Mouse (Mus musculus) limb, embryonic 13.5 days (tissue): ENCODE measurements around the gene Apold1. TPM values are rescaled to one million over a fixed set of nuclear protein-coding genes. Genes with fewer than 3 reads are reported as not detected.

ENCODE experiments used
- ATAC-seq: fragments of 200-750 bp; cut with Nextera tagmentation; 2 replicates; pipeline ENCODE4 v1.8.0; 2017; ENCODE audit warnings: low read depth, moderate number of reproducible peaks, moderate TSS enrichment; ENCODE audit not compliant: low FRiP score
- H3K27ac ChIP-seq: fragments of 300-500 bp; sonication (generic); 2 replicates; pipeline ENCODE4 v1.5.1; 2015; ENCODE audit warnings: inconsistent platforms, mild to moderate bottlenecking, moderate library complexity
- H3K27me3 ChIP-seq: fragments of 300-500 bp; sonication (generic); 2 replicates; pipeline ENCODE4 v1.6.1; 2015; ENCODE audit warnings: mild to moderate bottlenecking, inconsistent platforms
- H3K36me3 ChIP-seq: fragments of 300-500 bp; sonication (generic); 2 replicates; pipeline ENCODE4 v1.6.1; 2015; ENCODE audit warnings: inconsistent platforms, mild to moderate bottlenecking, moderate library complexity
- H3K4me1 ChIP-seq: fragments of 300-500 bp; sonication (generic); 2 replicates; pipeline ENCODE4 v1.6.1; 2015; ENCODE audit warnings: inconsistent platforms
- H3K4me2 ChIP-seq: fragments of 300-500 bp; sonication (generic); replicated peaks from 2 replicates; pipeline ENCODE4 v1.6.1; 2015; ENCODE audit warnings: inconsistent platforms, mild to moderate bottlenecking, moderate library complexity
- H3K4me3 ChIP-seq: fragments of 300-500 bp; sonication (generic); 2 replicates; pipeline ENCODE4 v1.5.1; 2015; ENCODE audit warnings: moderate library complexity, mild to moderate bottlenecking, inconsistent platforms
- H3K9ac ChIP-seq: fragments of 300-500 bp; sonication (generic); 2 replicates; pipeline ENCODE4 v1.6.1; 2015; ENCODE audit warnings: mild to moderate bottlenecking, inconsistent platforms
- H3K9me3 ChIP-seq: fragments of 300-500 bp; sonication (generic); 2 replicates; pipeline ENCODE4 v1.6.1; 2016; ENCODE audit warnings: inconsistent platforms
- WGBS: fragments of 180-500 bp; shearing (Covaris S2); methylation state at CpG from one replicate; pipeline ENCODE4 v1.1.7; 2015; 5-methylcytosine and 5-hydroxymethylcytosine counted together
- polyA plus RNA-seq: library from polyadenylated mRNA; unstranded; fragments of >200 nt; fragmentation: Nextera tagmentation; extraction: Ambion mirVana; gene quantifications from 2 replicates; pipeline ENCODE4 v1.2.1, GENCODE M21; 2015

Gene Apold1
- polyA plus RNA-seq, 1 experiment from 2014 or later, result 5.0 TPM

DNA sequence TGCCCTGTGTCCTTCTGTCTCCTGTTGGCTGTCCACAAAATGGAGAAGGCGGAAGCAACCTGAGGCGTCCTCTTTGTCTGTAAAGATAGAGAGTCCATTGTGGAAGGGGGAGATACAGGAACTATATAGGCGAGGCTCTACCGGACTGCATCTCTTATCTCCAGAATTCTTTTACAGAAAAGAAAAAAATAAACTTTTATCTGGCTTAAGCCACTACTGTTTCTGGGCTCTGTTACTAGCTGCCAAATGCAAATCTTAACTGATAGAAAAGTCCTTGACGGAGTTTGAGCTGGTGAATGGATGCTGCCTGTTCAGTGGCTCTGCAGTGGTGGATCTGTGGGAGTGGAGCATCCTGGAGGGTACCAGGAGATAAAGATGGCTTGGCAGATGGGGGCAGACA is 30.2 kb upstream of the Apold1 start:
- no peak overlapping the region for H3K4me3 ChIP-seq
- no peak overlapping the region for H3K4me2 ChIP-seq
- 89% methylated on average over 5 of the region's 5 CpGs for WGBS
- ATAC-seq, result no peak
- no peaks in the 10 kb centered on the region for H3K27me3 ChIP-seq
- H3K4me1 ChIP-seq, result no peaks in the 10 kb centered on the region
- no peak overlapping the region for H3K9ac ChIP-seq
- peaks cover 20% of the 10 kb centered on the region for H3K36me3 ChIP-seq
- no peak overlapping the region for H3K27ac ChIP-seq
- H3K9me3 ChIP-seq, result no peaks in the 10 kb centered on the region

DNA sequence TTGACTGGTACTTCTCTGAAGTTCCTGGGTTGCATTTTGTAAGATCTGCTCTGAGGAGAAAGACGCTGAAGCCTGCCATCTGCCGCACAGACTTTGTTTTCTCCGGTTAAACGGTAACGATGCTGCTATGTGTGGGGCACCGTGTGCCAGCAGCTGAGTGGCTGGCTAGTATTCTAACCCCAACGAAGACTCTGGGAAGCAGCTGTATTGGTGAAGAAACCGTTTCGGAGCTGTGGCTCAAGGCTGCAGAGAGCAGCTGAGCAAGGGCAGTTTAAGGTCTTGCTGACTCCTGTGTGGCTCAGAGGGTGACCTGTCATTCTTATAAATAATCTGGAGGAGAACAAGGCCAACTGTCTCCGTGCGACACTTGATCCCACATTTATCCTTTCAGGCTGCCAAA is 27.5 kb upstream of the Apold1 start:
- Histone ChIP-seq H3K27me3 (no peaks in the 10 kb centered on the region), H3K4me2 (no peak overlapping the region), H3K4me1 (no peaks in the 10 kb centered on the region), H3K9ac (no peak overlapping the region), H3K36me3 (peaks cover 20% of the 10 kb centered on the region), H3K4me3 (no peak overlapping the region), H3K27ac (no peak overlapping the region), H3K9me3 (no peaks in the 10 kb centered on the region)
- whole genome bisulfite sequencing, result 63% methylated on average over 11 of the region's 11 CpGs
- no peak for ATAC-seq

DNA sequence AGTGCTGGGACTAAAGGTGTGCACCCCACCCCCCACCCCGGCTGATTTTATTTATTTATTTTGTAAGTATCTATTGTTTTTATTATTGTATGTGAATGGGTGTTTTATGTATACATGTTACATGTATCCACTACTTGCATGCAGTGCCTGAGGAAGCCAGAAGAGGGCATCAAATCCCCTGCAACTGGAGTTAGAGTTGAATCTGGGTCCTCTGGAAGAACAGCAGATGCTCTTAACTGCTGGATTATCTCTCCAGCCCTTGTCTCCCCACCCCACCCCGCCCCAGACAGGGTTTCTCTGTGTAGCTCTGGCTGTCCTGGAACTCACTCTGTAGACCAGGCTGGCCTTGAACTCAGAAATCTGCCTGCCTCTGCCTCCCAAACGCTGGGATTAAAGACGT is 25.1 kb upstream of the Apold1 start:
- H3K36me3 ChIP-seq, result peaks cover 12% of the 10 kb centered on the region
- H3K27ac ChIP-seq, result no peak overlapping the region
- no peaks in the 10 kb centered on the region for H3K4me1 ChIP-seq
- ATAC-seq, result no peak
- H3K9me3 ChIP-seq, result no peaks in the 10 kb centered on the region
- no peak overlapping the region for H3K4me2 ChIP-seq
- H3K9ac ChIP-seq, result no peak overlapping the region
- H3K27me3 ChIP-seq, result no peaks in the 10 kb centered on the region
- no peak overlapping the region for H3K4me3 ChIP-seq
- 78% methylated on average over 4 of the region's 4 CpGs for WGBS

DNA sequence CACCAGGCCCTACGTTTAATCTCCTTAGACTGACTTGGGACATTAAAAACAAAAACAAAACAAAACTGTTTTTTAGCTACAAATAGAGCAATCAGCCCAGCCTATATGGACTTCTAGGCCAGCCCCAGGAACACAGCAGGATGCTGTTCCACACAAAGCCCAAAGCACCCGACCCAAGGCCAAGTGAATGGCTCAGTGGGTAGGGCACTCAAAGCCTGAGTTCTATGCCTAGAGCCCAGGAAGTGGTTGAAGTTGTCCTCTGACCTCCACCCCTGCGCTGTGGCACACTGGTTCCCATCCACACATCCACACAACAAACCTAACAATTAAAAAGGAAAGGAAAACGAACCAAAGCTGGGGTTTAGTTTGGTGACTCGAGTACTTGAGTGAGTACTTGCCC is 20.2 kb upstream of the Apold1 start:
- Histone ChIP-seq H3K9me3 (peaks cover 7% of the 10 kb centered on the region; the same call in 1 of the 2 replicates), H3K9ac (no peak overlapping the region), H3K4me2 (no peak overlapping the region), H3K4me1 (no peaks in the 10 kb centered on the region), H3K27ac (no peak overlapping the region), H3K36me3 (no peaks in the 10 kb centered on the region), H3K4me3 (no peak overlapping the region), H3K27me3 (no peaks in the 10 kb centered on the region)
- ATAC-seq, result no peak
- 61% methylated on average over 5 of the region's 5 CpGs for WGBS

DNA sequence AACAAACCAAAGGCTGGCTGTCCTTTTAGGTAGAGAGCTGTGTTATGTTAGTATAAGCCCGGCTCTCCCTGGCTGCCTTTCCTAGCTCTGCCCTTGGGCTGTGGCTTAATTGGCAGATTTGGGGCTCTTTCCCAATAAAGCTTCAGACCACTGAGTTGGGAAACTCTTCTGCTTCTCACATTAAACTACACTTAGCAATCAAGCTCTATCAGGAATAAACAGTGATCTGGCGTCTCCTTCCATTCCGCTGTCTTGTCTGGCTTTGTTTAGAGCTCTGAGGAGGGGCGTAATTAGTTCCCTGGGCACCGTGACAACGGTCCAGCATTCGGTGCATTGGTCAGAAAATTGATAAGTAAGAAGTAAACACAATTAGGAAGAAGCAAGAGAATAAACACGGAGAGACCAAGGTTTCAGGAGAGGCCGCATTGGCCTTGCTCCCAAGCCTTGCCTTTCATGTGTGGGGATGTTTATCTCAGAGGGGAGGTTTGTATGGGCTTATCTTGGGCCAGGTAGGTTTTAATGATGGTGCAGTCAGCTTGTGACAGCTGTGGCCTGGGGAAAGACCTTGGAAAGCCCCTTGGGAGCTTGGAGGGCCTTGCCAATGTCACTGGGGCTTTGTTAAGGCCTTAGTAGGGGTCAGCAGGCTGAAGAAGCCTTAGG is 19.5 kb upstream of the Apold1 start:
- H3K9me3 ChIP-seq, result peaks cover 7% of the 10 kb centered on the region; the same call in 1 of the 2 replicates
- no peak for ATAC-seq
- no peaks in the 10 kb centered on the region for H3K27me3 ChIP-seq
- H3K9ac ChIP-seq, result no peak overlapping the region
- H3K36me3 ChIP-seq, result no peaks in the 10 kb centered on the region
- H3K4me3 ChIP-seq, result no peak overlapping the region
- H3K4me1 ChIP-seq, result no peaks in the 10 kb centered on the region
- H3K27ac ChIP-seq, result no peak overlapping the region
- H3K4me2 ChIP-seq, result no peak overlapping the region
- WGBS, result 44% methylated on average over 9 of the region's 9 CpGs

DNA sequence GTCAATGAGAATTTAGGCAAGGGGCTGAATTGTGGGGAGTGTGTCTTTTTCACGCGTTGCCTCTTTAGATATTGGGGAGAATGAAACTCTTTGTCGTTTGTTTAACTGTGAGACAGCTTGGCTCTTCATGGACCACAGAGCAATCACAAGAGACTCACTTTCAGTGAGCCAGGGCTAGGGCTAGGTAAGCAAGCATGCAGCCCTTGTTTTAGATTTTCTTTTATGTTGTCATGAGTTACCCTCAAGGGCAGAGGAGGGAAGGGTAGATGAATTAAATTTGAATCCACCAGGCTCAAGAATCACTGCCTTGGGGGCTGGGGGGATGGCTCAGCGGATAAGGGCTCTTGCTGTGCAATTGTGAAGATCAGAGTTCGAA is 19.0 kb upstream of the Apold1 start:
- ATAC-seq, result no peak
- Histone ChIP-seq H3K9me3 (peaks cover 7% of the 10 kb centered on the region; the same call in 1 of the 2 replicates), H3K27me3 (no peaks in the 10 kb centered on the region), H3K4me2 (no peak overlapping the region), H3K4me3 (no peak overlapping the region), H3K4me1 (no peaks in the 10 kb centered on the region), H3K9ac (no peak overlapping the region), H3K36me3 (no peaks in the 10 kb centered on the region), H3K27ac (no peak overlapping the region)
- 80% methylated on average over 5 of the region's 5 CpGs for WGBS

DNA sequence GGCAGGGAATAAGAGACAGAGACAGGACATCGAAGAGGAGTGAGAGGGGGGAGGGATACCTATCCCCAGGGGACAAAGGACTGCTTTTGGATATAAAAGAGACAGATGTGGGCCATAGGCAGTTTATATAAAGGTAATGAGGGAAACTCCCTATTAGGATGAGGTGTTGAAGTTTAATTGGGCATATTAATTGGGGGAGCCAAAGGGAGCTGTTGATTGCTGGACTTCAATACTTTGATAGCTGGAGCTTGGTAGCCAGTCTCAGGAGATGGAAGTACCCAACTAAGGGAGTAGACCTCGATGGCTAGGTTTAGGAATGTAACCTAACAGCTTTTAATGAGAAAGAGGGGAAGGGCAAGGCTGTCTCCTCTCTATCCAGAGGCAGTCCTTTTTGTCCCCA is 17.6 kb upstream of the Apold1 start:
- Histone ChIP-seq H3K4me3 (no peak overlapping the region), H3K9ac (no peak overlapping the region), H3K4me1 (no peaks in the 10 kb centered on the region), H3K27ac (no peak overlapping the region), H3K9me3 (peaks cover 7% of the 10 kb centered on the region; the same call in 1 of the 2 replicates), H3K27me3 (no peaks in the 10 kb centered on the region), H3K36me3 (no peaks in the 10 kb centered on the region), H3K4me2 (no peak overlapping the region)
- 60% methylated on average over 2 of the region's 2 CpGs for WGBS
- no peak for ATAC-seq

DNA sequence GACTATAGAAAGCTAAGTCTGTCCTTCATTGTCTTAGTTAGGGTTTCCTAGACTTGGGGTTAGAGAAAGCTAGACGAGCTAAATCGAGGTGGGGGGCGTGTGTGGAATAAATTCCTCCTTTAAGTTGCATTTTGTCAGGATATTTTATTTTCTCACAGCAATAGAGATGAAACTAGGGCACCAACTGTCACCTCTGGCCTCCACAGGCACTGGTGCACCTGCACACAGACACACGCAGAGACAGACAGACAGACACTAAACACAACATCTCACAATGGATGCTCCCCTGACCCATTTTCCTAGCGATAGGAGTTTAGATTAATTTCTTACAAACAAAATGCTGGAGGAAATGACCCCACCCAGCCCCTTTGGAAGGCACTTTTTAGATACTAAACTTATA is 14.8 kb upstream of the Apold1 start:
- WGBS, result 88% methylated on average over 5 of the region's 5 CpGs
- ATAC-seq, result no peak
- Histone ChIP-seq H3K27me3 (no peaks in the 10 kb centered on the region), H3K36me3 (no peaks in the 10 kb centered on the region), H3K4me1 (no peaks in the 10 kb centered on the region), H3K9ac (no peak overlapping the region), H3K9me3 (peaks cover 7% of the 10 kb centered on the region; the same call in 1 of the 2 replicates), H3K27ac (no peak overlapping the region), H3K4me2 (no peak overlapping the region), H3K4me3 (no peak overlapping the region)

DNA sequence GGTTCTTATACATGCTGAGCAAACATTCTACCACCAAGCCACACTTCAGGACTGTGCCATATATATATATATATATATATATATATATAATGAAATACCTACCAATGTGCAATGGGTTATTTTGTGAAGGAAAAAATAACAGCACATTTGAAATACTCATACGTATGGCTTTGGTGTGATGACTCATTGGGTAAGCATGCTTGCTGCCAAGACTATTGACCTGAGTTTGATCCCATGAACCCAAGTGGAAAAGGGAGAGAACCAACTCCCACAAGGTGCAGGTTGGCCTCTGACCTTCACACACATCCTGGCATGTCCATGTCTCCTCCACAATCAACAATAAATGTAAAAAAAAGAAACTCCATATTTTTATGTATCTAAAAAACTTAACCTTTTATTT is 13.2 kb upstream of the Apold1 start:
- H3K27ac ChIP-seq, result no peak overlapping the region
- no peak overlapping the region for H3K9ac ChIP-seq
- peaks cover 7% of the 10 kb centered on the region; the same call in 1 of the 2 replicates for H3K9me3 ChIP-seq
- no peak for ATAC-seq
- H3K36me3 ChIP-seq, result no peaks in the 10 kb centered on the region
- H3K4me3 ChIP-seq, result no peak overlapping the region
- H3K27me3 ChIP-seq, result no peaks in the 10 kb centered on the region
- H3K4me2 ChIP-seq, result no peak overlapping the region
- no peaks in the 10 kb centered on the region for H3K4me1 ChIP-seq
- 72% methylated on average over 1 of the region's 1 CpGs for WGBS

DNA sequence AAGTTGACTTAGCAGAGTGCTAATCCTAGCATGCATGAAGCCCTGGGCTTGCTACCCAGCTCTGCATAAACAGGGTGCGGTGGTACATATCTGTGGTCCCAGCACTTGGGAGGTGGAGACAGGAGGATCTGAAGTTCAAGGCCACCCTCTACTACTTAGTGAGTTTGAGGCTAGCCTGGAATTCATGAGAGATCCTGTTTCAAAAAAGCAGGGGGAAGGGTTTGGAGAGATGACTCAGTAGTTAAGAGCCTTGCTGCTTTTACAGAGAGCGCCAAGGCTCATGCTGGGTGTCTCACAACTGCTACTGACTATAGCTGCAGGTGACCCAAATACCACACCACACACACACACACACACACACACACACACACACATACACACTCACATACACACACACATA is 12.0 kb upstream of the Apold1 start:
- Histone ChIP-seq H3K9me3 (peaks cover 7% of the 10 kb centered on the region; the same call in 1 of the 2 replicates), H3K27ac (no peak overlapping the region), H3K4me3 (no peak overlapping the region), H3K4me2 (no peak overlapping the region), H3K9ac (no peak overlapping the region), H3K4me1 (no peaks in the 10 kb centered on the region), H3K36me3 (no peaks in the 10 kb centered on the region), H3K27me3 (no peaks in the 10 kb centered on the region)
- 96% methylated on average over 2 of the region's 2 CpGs for WGBS
- ATAC-seq, result no peak

DNA sequence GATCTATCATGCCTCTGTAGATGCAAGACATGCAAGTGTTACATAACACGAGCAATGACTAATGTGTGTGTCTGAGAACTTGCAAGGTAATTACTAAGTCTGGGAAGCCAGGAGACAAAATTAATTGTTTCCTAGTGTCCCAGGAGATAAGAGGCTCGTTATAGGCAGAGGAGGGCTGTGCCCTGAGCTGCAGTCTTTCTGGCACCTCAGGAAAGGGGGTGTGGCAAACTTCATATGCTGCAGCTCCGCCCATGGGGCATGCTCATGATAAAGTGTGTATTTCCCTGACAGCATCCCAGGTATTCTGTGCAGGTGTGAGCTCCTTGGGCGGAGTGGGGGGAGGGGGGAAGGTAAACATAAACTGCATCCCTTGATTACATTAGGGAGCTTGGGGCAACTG is 9.4 kb upstream of the Apold1 start:
- H3K4me2 ChIP-seq, result no peak overlapping the region
- no peak for ATAC-seq
- no peak overlapping the region for H3K4me3 ChIP-seq
- no peaks in the 10 kb centered on the region for H3K4me1 ChIP-seq
- H3K27ac ChIP-seq, result no peak overlapping the region
- no peak overlapping the region for H3K9ac ChIP-seq
- no peaks in the 10 kb centered on the region for H3K27me3 ChIP-seq
- no peaks in the 10 kb centered on the region for H3K9me3 ChIP-seq
- H3K36me3 ChIP-seq, result no peaks in the 10 kb centered on the region
- WGBS, result 45% methylated on average over 4 of the region's 4 CpGs

DNA sequence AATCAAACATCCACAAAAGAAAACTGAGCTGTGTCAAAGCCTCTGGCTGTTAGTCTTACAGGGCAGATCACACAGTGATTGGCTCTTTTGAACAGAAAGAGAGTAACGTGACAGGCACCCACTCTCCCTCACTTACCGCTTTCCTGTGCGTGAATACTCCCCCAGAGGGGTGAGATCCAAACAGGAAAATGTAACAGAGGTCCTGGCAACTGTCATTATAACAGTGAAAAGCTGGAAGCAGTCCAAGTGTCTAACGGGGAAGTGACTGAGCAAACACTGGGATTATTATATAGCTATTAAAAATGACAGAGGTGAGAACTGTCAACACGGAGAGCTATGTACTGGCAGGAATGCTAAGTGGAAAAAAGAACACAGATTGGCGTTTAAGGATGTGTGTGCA is 4.9 kb upstream of the Apold1 start:
- H3K9me3 ChIP-seq, result no peaks in the 10 kb centered on the region
- no peak overlapping the region for H3K9ac ChIP-seq
- no peaks in the 10 kb centered on the region for H3K27me3 ChIP-seq
- peaks cover 9% of the 10 kb centered on the region for H3K4me1 ChIP-seq
- 42% methylated on average over 6 of the region's 6 CpGs for WGBS
- H3K4me2 ChIP-seq, result no peak overlapping the region
- H3K27ac ChIP-seq, result no peak overlapping the region
- H3K4me3 ChIP-seq, result no peak overlapping the region
- no peak for ATAC-seq
- no peaks in the 10 kb centered on the region for H3K36me3 ChIP-seq
